Mouse (Mus musculus) 3T3-L1 (cell line): ENCODE measurements at regions not wholly inside any gene's neighbourhood (a gene's known extent, or its start where the extent isn't known, plus 50 kb on each side); places are given as distances from the start of the nearest gene placed in this dataset.
A peak's percentile ranks its signal among the peaks of the same experiment; 100 is the strongest.

Experiments used
- DNase-seq: peaks from one replicate; pipeline ENCODE4 v3.0.0-alpha.2; 2015; ENCODE audit warnings: low read depth, low spot score

DNA sequence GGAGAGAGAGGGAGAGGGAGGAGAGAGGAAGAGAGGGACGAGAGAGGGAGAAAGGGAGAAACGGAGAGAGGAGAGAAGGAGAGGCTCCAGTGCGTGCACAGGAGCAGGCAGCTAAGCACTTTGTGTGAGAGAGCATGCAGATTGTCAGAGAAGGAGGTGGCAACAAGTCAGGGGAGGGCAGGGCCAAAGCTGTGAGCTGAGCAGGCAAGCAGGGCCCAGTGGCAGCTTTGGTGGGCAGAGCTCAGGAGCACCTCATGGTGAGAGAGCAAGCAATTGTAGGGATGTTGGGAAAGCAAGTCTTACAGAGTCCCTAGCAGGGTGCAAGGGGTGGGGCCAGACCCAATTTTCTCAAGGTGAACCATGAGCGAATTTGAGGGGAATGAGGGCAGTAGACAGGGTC is 234.3 kb upstream of the Hey2 start:
- DNase-seq: no peak

DNA sequence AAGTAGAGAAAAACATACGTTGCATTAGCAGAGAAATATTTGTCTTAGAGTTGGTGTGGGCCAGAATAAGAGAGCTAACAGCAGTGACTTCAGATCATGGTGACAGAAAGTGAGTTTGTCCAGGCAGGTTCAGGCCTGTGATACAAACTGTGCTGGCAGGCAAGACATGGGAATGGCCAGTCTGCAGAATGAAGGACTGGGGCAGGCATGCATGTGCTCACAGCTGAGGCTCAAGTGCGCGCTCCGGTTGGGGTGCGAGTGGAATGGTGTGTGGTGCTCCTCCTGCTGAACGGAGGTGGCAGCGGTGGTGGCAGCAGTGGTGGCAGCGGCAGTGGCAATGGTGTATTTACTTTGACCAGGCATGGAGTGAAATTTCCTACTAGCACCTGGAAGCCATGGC is 233.8 kb upstream of the Hey2 start:
- DNase-seq: no peak

DNA sequence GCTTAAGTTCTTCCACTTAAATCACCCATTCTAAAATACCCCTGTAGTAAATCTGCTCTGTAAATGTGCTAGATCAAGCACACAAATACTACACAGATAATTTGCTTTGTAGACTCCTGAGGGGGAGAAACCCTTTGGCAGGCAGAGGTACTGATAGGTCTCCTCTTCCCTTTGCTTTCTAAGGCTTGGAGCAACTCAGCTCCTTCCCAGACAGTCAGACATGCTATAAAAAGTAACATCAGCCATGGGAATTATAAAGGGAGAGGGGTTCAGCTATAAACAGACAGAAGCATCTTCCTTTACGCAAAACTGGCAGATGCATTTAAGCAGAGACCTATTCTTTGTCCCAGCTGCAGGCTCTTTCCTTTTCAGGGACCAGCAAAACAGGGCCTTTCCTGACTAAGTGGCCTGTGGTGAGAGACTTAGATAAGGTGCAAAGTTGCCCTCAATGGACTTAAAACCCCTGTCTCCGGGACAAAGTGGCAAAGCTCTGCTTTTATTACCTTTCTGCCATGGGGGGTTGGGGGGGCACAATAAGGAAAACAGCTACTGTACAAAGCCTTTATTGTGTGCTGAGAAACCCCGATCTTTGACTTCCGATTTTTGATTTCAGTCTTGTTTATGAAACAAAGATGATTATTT is 231.5 kb upstream of the Hey2 start:
- DNase-seq: no peak

DNA sequence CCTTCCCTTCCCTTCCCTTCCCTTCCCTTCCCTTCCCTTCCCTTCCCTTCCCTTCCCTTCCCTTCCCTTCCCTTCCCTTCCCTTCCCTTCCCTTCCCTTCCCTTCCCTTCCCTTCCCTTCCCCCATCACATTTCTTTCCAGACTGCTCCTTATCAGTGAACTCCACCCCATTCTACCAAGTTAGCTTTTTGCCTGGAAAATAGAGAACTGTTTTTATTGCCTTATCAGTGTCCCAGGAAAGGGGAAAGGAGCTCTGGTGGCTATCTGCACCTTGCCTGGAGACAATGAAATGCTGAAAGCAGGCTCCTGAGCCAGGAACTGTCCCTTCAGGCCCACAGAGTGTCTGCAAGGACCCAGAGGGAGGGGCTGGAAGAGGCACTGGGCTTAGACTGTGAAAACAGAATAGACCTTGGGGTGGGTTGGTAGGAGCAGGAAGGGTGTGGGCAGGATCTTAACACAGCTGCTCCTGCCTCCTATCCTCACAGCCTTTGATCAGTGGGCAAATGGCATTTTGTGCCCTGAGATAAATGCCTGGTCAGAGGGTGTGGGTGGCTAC is 226.1 kb upstream of the Hey2 start:
- no peak for DNase-seq

DNA sequence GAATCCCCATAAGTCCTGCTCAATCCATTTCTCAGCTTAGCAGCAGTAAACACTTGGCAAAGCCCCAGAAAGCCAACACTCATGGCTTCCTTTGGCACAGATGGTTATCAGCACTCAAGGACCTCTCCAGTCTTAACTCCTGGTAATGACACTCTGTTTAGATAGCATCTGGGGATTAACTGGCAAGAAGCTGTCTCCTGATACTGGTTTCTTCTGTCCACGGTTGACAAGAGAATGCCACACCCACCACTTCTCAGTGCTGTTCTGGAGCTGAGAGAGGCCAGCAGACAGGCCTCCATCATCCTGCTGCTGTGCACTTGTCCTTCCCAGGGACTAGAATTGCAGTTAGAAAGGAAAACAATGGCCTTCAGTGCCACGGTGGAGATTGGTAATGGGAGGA is 220.1 kb upstream of the Hey2 start:
- DNase-seq: peak; percentile 3

DNA sequence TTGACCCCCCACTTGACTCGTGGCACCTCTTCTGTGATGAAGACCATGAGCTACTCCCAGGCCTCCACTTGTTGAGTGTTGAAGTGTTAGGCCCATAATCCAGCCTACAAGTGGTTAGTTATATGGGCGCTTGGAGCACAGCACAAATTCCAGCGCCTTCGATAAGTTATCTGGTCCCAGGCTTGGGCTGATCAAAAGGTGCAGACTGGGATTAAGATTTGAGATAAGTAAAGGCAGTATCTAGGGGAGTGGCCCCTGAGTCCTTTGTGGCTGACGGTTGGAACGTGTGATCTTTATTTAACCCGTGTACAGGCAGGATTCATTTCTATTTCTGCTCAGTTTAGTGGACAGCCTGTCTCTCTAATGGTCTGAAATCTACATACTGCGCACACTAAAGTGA is 210.7 kb upstream of the Hey2 start:
- DNase-seq: no peak

DNA sequence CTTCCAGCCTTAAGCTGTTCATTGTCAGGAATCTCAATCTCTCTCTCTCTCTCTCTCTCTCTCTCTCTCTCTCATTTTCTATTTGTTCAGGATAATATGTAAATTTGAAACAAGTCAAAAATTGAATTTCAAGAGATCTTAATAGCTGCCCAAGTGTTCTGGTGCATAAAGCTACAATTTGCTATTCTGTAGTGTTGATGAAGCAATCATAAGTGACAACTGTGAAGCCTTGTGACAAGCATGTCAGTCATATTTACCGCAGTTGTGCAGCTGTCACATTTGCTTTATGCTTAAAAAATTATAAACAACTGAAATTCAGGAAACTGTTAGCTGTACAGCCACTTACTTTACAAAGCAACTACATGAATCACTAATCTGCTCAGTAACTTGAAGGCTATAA is 208.6 kb upstream of the Hey2 start:
- no peak for DNase-seq

DNA sequence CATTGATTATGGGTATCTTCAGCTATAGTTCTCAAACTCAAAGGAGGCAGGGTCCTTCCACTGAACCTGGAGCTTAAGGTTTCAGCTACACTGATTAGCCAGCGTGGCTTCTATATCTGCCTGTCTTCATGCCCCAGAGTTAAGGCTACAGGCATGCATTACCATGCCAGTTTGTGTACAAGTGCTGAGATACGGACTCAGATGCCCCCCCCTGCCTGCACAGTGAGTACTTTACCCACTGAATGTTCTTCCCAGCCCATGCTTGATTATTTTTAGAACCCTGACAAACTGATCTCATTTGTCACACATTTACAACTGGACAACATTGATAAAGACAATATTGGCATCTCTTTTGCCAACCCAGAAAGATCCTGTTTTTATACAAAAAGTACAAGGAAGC is 206.8 kb upstream of the Hey2 start:
- no peak for DNase-seq

DNA sequence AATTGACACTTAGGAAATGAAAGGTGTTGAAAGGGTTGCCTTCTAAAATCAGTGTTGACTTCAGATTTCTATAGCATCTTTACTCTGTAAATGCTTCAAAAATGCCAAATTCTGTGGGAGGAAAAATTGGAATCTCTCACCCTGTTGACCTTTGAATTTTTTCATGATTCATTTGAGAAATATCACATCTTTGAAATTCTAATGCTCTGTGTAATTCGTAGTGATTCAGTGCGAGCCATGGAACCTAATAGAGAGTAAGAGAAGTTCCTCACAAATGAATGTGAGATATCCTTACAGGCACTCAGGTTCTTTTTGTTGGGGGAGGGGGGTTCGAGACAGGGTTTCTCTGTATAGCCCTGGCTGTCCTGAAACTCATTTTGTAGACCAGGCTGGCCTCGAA is 193.0 kb upstream of the Hey2 start:
- peak; percentile 62 for DNase-seq

DNA sequence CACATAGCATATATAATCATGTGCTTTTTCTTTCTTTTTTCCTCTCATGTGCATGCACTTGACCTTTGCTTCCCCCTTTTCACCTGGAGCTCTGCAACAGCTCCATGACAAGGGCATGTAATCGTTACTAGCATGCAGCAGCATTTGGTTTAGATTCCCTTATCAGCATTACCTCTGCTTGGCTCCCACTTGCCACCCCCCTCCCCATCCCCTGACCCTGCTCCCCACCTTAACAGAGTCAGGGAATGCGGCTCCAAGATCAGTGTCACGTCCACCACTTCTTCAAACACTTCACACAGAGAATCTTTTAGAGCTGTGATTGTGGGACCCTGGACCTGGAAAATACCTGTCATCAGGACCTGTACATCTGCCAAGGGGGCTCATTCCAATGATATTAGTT is 192.2 kb upstream of the Hey2 start:
- DNase-seq: peak; percentile 38

DNA sequence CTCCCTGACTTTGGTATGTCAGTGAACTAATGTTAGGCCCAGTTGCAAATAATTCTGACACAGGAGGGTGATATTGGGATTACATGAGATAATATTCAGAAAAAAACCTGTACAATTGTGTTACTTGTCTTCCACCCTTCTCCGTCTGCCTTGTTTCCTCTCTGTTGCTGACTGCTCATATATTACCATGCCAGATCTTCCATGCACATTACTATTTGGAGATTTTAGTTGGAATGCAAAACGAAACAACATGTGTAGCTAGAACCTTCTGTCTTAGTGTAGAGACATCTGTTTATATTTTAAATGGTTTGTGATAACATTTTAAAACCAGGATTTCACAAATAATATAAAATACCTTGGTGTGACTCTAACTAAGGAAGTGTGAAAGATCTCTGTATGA is 188.1 kb upstream of the Hey2 start:
- DNase-seq: no peak

DNA sequence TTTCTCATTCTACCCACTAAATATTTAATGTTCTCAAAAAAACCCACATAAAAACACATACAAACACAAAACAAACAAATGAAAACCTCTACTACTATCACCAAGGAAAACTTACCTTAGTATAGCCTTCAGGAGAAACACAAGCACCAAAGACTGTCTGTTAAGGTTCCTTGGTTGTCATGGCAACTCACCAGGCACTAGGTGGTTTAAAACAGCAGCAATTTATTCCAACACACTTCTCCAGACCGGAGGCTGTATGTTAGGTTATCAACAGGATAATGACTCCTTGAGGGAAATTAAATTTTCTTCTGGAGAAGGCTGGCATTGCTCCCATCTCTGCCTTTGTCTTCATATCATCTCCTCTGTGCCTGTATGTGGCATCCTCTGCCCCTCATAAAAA is 183.8 kb upstream of the Hey2 start:
- DNase-seq: no peak

DNA sequence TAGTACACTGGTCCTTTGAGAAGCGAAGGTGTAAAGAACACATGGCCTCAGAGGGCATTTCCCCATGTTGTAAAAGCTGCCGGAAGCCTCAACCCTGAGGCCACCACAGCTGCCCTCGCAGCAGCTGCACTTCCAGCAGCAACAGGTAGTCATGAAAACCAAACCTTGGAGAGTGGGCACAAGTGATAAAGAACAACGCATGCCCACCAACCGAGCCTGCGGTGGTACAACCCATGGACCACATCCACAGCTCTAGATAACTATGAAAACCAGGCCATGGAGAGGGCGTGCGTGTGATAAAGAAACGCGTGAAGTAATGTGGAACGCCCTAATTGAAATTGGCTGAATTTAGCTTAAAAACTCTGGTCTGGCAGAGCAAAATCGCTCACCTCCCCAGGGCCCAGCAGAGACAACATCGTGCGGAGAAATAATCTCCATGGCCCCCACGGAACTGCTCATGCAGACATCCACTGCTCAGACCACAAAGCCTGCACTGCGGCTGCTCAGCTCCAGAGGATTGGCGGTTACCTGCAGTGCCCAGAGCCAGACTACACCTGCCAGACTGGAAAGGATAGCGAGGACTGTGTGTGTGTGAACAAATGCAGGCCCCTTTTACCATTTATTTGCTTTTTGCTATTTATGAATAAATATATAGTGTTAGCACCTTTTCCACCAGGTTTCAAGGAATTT is 170.2 kb upstream of the Hey2 start:
- DNase-seq: no peak

DNA sequence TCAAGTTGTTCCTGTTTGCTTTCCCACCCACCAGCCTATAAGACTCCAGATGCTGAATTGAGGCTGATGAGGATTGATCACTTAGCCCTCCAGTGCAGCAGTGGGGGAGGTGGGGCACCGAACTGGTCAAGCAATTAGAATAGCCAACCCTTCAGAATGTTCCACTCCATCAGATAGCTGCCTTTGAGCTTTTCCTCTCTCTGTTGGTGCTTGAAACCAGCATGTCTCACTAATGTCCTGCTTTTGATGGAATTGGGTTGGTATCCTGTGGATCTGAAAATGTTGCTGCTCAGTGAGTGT is 167.3 kb upstream of the Hey2 start:
- no peak for DNase-seq

DNA sequence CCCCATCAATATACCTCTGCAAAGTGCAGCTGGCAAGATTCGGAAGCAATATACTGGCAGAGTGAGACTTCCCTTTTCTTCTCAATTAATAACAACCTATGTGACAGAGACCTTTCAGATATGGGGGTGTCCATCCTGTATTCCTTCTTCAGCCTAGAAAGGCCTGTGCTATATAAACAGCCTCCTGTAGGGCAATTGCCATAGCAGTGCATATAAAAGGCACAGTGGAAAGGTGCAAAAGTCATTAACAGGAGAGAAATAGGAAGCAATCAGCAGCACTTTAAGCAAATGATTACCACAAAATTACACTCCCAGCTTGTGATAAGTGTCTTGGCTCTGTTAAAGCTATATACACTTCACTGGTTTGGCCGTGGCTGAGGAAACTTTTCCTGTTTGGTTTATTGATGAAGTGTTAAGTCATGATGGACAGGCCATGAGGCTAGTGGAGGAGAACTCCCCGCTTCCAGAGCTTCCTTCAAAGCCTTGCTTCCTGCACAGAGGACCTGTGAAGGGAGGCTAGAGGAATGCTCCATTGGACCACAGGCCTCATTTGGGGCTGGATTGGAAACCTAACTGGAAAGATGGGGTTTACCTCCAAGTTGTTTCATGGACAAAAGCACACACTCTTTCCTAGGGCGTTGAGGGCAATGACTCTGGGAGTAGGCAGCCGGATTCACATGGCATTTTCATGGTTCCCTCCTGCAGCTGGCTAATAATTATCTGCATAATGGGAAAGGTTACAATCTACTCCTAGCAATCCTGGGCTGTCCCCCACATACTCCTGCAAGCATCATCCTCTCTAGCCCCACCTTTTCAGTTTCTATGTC is 166.7 kb upstream of the Hey2 start:
- DNase-seq: no peak

DNA sequence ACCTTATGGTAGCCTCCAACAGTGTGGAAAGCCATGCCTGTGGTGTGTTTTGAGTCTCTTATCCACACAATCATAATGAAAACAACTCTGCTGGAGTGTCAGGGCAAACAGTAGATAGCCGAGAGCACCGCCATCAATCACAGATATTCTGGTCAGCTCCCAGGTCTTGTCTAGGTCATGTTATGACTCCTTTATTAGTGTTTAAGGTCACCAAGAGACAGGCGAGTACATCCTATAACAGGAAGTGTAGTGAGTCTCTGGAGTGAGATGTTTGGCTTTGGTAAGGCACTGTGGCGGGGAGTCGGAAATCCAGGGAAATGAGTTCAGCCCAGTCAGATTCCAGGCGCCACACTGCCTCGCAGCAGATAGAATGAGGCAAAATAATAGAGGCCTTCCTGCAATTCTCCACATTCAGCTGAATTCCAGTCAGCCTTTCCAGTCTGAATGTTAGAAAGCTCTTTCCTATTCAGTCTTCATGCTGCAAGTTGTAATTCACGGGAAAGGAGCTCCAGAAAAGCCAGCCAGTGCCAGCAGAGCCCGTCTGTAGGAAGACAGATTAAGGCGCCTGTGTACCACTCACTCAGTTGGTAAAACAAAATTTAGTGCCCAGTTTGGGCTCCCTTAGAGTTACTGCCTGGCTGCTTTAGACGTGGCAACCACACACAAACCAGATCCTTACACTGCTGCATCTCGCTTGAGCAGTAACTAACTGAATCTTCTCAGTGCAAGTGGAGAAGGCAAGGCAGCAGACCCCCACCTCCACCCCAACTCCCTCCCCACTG is 155.8 kb upstream of the Hey2 start:
- no peak for DNase-seq

DNA sequence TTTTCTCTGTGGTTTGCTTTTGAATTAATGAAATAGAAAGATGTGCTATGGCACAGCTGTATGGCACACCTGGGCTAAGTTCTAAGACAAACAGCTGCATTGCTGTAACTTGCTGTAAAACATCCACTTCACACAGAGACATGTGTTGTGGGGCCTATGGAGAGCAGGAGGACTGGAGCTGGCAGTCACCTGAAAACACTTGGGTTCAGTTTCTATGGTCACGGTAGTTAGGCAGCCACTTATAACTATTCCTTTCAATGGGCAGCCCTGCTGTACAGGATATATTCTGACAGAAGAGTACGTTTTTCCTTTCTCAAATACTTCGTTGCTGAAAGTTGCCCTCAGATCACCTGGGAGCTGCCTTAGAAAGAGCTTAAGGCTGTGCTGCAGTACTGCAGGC is 149.6 kb upstream of the Hey2 start:
- no peak for DNase-seq

DNA sequence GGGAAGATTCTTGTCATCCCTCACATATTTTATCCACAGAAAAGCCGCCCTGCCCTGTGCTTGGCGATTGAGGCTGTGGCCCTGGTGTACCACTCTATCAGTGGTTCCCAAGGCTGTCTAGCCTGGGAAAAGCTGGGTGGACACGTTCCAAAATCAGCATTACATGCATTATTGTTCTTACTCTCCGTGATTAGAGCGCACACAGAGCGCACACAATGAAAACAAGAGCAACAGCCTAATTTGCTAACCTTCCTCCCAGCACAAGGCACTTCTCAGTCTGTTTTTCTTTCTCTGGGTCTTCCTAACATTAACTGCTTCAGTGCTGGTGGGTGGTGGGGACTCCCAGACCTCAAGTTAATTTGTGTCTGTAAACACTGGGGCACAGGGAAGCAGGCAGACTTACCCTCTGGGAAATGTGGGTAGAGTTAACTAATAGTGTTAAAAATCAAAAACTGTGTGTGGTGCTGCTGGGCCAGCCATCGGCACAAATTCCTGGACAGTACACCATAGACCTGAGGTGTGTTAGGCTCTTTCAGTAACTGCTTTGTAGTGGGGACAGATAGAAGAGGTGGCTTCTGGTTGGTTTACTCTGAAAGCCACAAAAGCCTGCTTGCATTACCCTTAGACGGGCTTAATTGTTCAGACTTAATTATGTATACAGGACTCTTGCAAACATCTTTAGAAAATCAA is 137.8 kb upstream of the Hey2 start:
- DNase-seq: peak; percentile 25

DNA sequence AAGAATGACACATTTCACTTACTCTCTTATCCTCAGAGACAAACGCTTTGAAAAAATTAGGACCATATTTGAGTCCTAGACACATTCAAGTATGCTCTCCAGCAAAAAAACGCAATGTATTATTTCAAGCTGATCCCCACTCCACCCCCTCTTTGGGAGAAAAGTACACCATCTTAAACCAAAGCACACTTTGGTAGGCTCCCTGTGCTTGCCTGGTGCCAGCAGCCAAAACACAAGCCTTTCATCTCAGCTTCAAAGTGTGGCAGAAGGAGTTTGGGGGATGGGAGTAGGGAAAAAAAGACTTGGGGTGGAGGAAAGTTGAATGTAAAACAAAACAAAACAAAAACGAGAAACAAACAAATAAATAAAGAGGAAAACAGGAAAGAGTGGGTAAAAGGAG is 137.2 kb upstream of the Hey2 start:
- DNase-seq: no peak

DNA sequence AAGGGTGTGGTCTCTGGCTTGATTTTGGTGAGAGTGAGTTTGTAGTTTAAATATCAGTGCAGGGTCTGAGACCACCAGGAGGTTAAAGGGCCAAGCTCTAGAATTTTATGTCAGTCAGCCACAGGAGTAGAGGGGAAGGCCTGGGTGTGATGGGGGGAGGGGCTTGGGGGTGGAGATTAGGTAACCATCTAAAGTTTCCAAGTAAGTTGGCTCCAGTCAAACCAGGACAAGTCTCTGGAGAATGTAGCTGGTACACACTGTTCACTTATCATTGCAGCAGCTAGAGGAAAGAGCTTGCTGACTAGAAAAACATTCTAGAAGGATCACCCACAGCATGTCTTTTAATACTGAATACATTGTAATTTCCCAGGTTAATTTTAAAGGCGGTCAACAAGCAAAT is 123.6 kb upstream of the Hey2 start:
- DNase-seq: no peak

DNA sequence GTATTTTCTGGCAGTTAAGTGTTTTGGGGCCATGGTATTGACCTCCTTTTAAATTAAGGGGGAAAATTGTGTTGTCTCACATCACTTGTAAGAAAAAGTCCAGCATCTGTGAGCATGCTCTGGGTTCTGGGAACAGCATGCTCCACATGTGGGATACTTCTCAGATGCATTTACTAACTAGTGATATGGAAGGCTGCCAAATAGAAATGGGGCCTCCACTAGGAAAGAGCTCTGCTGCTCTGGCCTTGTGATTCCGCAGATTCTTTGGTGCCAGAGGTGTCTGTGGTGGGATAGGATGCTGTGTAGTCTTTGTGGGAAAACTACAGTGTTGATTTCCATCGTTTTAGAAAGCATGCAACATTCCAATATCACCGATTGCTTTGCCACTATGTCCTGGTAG is 111.2 kb upstream of the Hey2 start:
- DNase-seq: peak; percentile 5
